Mouse (Mus musculus) CH12.LX (cell line): ENCODE results near the gene Asb16. TPM values are rescaled to one million over a fixed set of nuclear protein-coding genes. Genes with fewer than 3 reads are reported as not detected.

Experiments
- DNase-seq: peaks from one replicate; pipeline ENCODE4 v3.0.0-alpha.2; 2013; ENCODE audit errors: extremely low read depth
- H3K27ac ChIP-seq: 2 replicates; pipeline ENCODE4 v1.5.1; 2012; ENCODE audit warnings: low read depth, mild to moderate bottlenecking, control low read depth, moderate library complexity; ENCODE audit not compliant: insufficient read depth
- H3K27me3 ChIP-seq: replicated peaks from 2 replicates; pipeline ENCODE3; 2012; ENCODE audit warnings: inconsistent platforms
- H3K36me3 ChIP-seq, 2 experiments: replicated peaks in 1 of 2; 2 replicates each; pipeline versions ENCODE3 to v1.6.1; 2012; ENCODE audit warnings: inconsistent platforms in 1 of 2, low read length in 1 of 2, mild to moderate bottlenecking in 1 of 2, mixed read lengths in 1 of 2, moderate library complexity in 1 of 2; ENCODE audit not compliant: control insufficient read depth in 1 of 2, insufficient read depth in 1 of 2
- H3K4me1 ChIP-seq, 2 experiments: 2 replicates each; pipeline ENCODE4 v1.6.1; 2012; ENCODE audit warnings: inconsistent platforms in 1 of 2, moderate library complexity in 1 of 2; ENCODE audit not compliant: insufficient read depth in 2 of 2, control insufficient read depth in 1 of 2
- H3K4me2 ChIP-seq: 2 replicates; pipeline ENCODE4 v1.6.1; 2012; ENCODE audit warnings: low read depth, mild to moderate bottlenecking, control low read depth; ENCODE audit not compliant: poor library complexity, insufficient read depth, severe bottlenecking
- H3K4me3 ChIP-seq, 3 experiments: fragments of 150-350 bp in 1 of 3; sonication (generic) in 1 of 3; replicated peaks in 1 of 3; 2 replicates each; pipeline versions ENCODE3 to v1.5.1; 2011 to 2012; ENCODE audit warnings: low read depth in 2 of 3, low read length in 2 of 3, mild to moderate bottlenecking in 2 of 3, moderate library complexity in 2 of 3, control low read depth in 1 of 3, improper control_type of control experiment in 1 of 3, inconsistent platforms in 1 of 3, mixed read lengths in 1 of 3; ENCODE audit not compliant: poor library complexity in 1 of 3
- H3K79me2 ChIP-seq: replicated peaks from 2 replicates; pipeline ENCODE4 v1.6.1; 2012; ENCODE audit warnings: mild to moderate bottlenecking, moderate library complexity; ENCODE audit not compliant: control insufficient read depth, poor library complexity, insufficient read depth, severe bottlenecking; ENCODE audit errors: extremely low read depth
- H3K9ac ChIP-seq: 2 replicates; pipeline ENCODE4 v1.6.1; 2012; ENCODE audit warnings: low read depth, mild to moderate bottlenecking, control low read depth, moderate library complexity; ENCODE audit not compliant: insufficient read depth
- H3K9me3 ChIP-seq: replicated peaks from 2 replicates; pipeline ENCODE3; 2012; ENCODE audit warnings: low read length, inconsistent platforms, mixed read lengths
- BHLHE40 ChIP-seq: IDR thresholded peaks from 2 replicates; pipeline ENCODE4 v1.6.1; 2011; ENCODE audit warnings: mild to moderate bottlenecking, low read depth, low read length, improper control_type of control experiment
- CHD1 ChIP-seq: IDR thresholded peaks from 2 replicates; pipeline ENCODE4 v1.6.1; 2012; ENCODE audit warnings: low read depth, low read length, improper control_type of control experiment, inconsistent platforms
- CHD2 ChIP-seq: IDR thresholded peaks from 2 replicates; pipeline ENCODE4 v1.6.1; 2011; ENCODE audit warnings: low read length, improper control_type of control experiment
- CTCF ChIP-seq, 2 experiments: IDR thresholded peaks in 1 of 2; conservative IDR thresholded peaks in 1 of 2; 2 replicates each; pipeline ENCODE4 v1.5.1; 2011 to 2012; ENCODE audit warnings: low read depth in 2 of 2, low read length in 2 of 2, improper control_type of control experiment in 1 of 2, inconsistent platforms in 1 of 2, mild to moderate bottlenecking in 1 of 2, moderate library complexity in 1 of 2
- E2F4 ChIP-seq: IDR thresholded peaks from 2 replicates; pipeline ENCODE4 v1.6.1; 2011; ENCODE audit warnings: low read depth, low read length, improper control_type of control experiment; ENCODE audit not compliant: insufficient replicate concordance
- ELF1 ChIP-seq: IDR thresholded peaks from 2 replicates; pipeline ENCODE4 v1.6.1; 2014; ENCODE audit warnings: low read depth, mild to moderate bottlenecking, inconsistent platforms, low read length, improper control_type of control experiment
- ETS1 ChIP-seq: conservative IDR thresholded peaks from 2 replicates; pipeline ENCODE4 v1.6.1; 2012; ENCODE audit warnings: low read depth, mild to moderate bottlenecking, inconsistent platforms, low read length, improper control_type of control experiment, moderate library complexity
- GABPA ChIP-seq: IDR thresholded peaks from 2 replicates; pipeline ENCODE4 v1.6.1; 2012; ENCODE audit warnings: low read depth, low read length, improper control_type of control experiment, inconsistent platforms; ENCODE audit not compliant: insufficient replicate concordance
- HCFC1 ChIP-seq: IDR thresholded peaks from 2 replicates; pipeline ENCODE4 v1.6.1; 2012; ENCODE audit warnings: low read depth, mild to moderate bottlenecking, inconsistent platforms, low read length, improper control_type of control experiment
- IRF4 ChIP-seq: IDR thresholded peaks from 2 replicates; pipeline ENCODE4 v1.6.1; 2014; ENCODE audit warnings: low read depth, mild to moderate bottlenecking, inconsistent platforms, low read length, improper control_type of control experiment
- JUN ChIP-seq: IDR thresholded peaks from 2 replicates; pipeline ENCODE4 v1.6.1; 2011; ENCODE audit warnings: low read depth, mild to moderate bottlenecking, low read length, improper control_type of control experiment, moderate library complexity; ENCODE audit not compliant: insufficient read depth
- JUND ChIP-seq: conservative IDR thresholded peaks from 2 replicates; pipeline ENCODE4 v1.6.1; 2011; ENCODE audit warnings: low read depth, low read length, improper control_type of control experiment
- KAT2A ChIP-seq: IDR thresholded peaks from 2 replicates; pipeline ENCODE4 v1.6.1; 2012; ENCODE audit warnings: low read length, improper control_type of control experiment, inconsistent platforms; ENCODE audit not compliant: insufficient replicate concordance
- MAFK ChIP-seq: IDR thresholded peaks from 2 replicates; pipeline ENCODE4 v1.6.1; 2011; ENCODE audit warnings: low read length, improper control_type of control experiment; ENCODE audit not compliant: insufficient replicate concordance
- MAX ChIP-seq: IDR thresholded peaks from 2 replicates; pipeline ENCODE4 v1.6.1; 2011; ENCODE audit warnings: low read length, improper control_type of control experiment
- MAZ ChIP-seq: IDR thresholded peaks from 2 replicates; pipeline ENCODE4 v1.6.1; 2012; ENCODE audit warnings: low read depth, mild to moderate bottlenecking, inconsistent platforms, low read length, improper control_type of control experiment, moderate library complexity
- MEF2A ChIP-seq: IDR thresholded peaks from 2 replicates; pipeline ENCODE4 v1.6.1; 2014; ENCODE audit warnings: low read depth, mild to moderate bottlenecking, inconsistent platforms, low read length, improper control_type of control experiment, borderline replicate concordance
- MXI1 ChIP-seq: IDR thresholded peaks from 2 replicates; pipeline ENCODE4 v1.6.1; 2011; ENCODE audit warnings: mild to moderate bottlenecking, low read depth, low read length, improper control_type of control experiment
- MYC ChIP-seq: IDR thresholded peaks from 2 replicates; pipeline ENCODE4 v1.6.1; 2011; ENCODE audit warnings: low read depth, mild to moderate bottlenecking, improper control_type of control experiment, low read length
- NELFE ChIP-seq: IDR thresholded peaks from 2 replicates; pipeline ENCODE4 v1.6.1; 2011; ENCODE audit warnings: low read depth, low read length, improper control_type of control experiment
- PAX5 ChIP-seq: IDR thresholded peaks from 2 replicates; pipeline ENCODE4 v1.6.1; 2012; ENCODE audit warnings: low read length, inconsistent platforms, mixed read lengths
- POLR2A ChIP-seq: IDR thresholded peaks from 2 replicates; pipeline ENCODE4 v1.6.1; 2011; ENCODE audit warnings: low read depth, mild to moderate bottlenecking, improper control_type of control experiment, low read length
- POLR2AphosphoS2 ChIP-seq: IDR thresholded peaks from 2 replicates; pipeline ENCODE4 v1.6.1; 2011; ENCODE audit warnings: low read depth, low read length, improper control_type of control experiment
- RCOR1 ChIP-seq: conservative IDR thresholded peaks from 2 replicates; pipeline ENCODE4 v1.6.1; 2012; ENCODE audit warnings: low read depth, mild to moderate bottlenecking, inconsistent platforms, low read length, improper control_type of control experiment
- SIN3A ChIP-seq: IDR thresholded peaks from 2 replicates; pipeline ENCODE4 v1.6.1; 2012; ENCODE audit warnings: low read length, improper control_type of control experiment, inconsistent platforms
- SMC3 ChIP-seq: IDR thresholded peaks from 2 replicates; pipeline ENCODE4 v1.6.1; 2011; ENCODE audit warnings: low read depth, low read length, improper control_type of control experiment
- TBP ChIP-seq: conservative IDR thresholded peaks from 2 replicates; pipeline ENCODE4 v1.6.1; 2011; ENCODE audit warnings: low read depth, low read length, improper control_type of control experiment
- TCF12 ChIP-seq: IDR thresholded peaks from 2 replicates; pipeline ENCODE4 v1.6.1; 2014; ENCODE audit warnings: low read depth, mild to moderate bottlenecking, inconsistent platforms, low read length, improper control_type of control experiment
- UBTF ChIP-seq: IDR thresholded peaks from 2 replicates; pipeline ENCODE4 v1.6.1; 2012; ENCODE audit warnings: low read depth, mild to moderate bottlenecking, inconsistent platforms, low read length, improper control_type of control experiment, moderate library complexity
- USF1 ChIP-seq: IDR thresholded peaks from 2 replicates; pipeline ENCODE4 v1.6.1; 2014; ENCODE audit warnings: low read depth, mild to moderate bottlenecking, inconsistent platforms, low read length, improper control_type of control experiment
- USF2 ChIP-seq: conservative IDR thresholded peaks from 2 replicates; pipeline ENCODE4 v1.6.1; 2011; ENCODE audit warnings: low read depth, low read length, improper control_type of control experiment
- ZC3H11A ChIP-seq: IDR thresholded peaks from 2 replicates; pipeline ENCODE4 v1.6.1; 2012; ENCODE audit warnings: low read depth, mild to moderate bottlenecking, inconsistent platforms, low read length, improper control_type of control experiment
- ZKSCAN1 ChIP-seq: IDR thresholded peaks from 2 replicates; pipeline ENCODE4 v1.6.1; 2012; ENCODE audit warnings: low read depth, inconsistent platforms, low read length, improper control_type of control experiment, borderline replicate concordance
- ZMIZ1 ChIP-seq: IDR thresholded peaks from 2 replicates; pipeline ENCODE4 v1.6.1; 2012; ENCODE audit warnings: low read depth, mild to moderate bottlenecking, inconsistent platforms, low read length, improper control_type of control experiment
- ZNF384 ChIP-seq: IDR thresholded peaks from 2 replicates; pipeline ENCODE4 v1.6.1; 2012; ENCODE audit warnings: low read depth, low read length, improper control_type of control experiment, inconsistent platforms
- dilution Hi-C: fragments of 300-500 bp; cut with MboI; formaldehyde crosslinking; loops from 2 replicates; pipeline ENCODE4 v1.14.3; 2020; ENCODE audit warnings: low sequenced_read_pairs; ENCODE audit not compliant: extremely low pct_unique_long_range_greater_than_20kb, extremely low pct_ligation_motif_present
- in situ Hi-C: fragments of 300-500 bp; cut with MboI; formaldehyde crosslinking; loops from 3 replicates; pipeline ENCODE4 v1.14.3; 2019; ENCODE audit warnings: low sequenced_read_pairs, low pct_ligation_motif_present, low pct_unique_long_range_greater_than_20kb, mixed read lengths
- polyA plus RNA-seq: library from polyadenylated mRNA; unstranded; fragments of >175 nt; gene quantifications from 2 replicates; pipeline ENCODE4 v1.2.1, GENCODE M21; 2012; ENCODE audit warnings: low read depth; ENCODE audit not compliant: insufficient read length
- total RNA-seq, 2 experiments: library from RNA; depleted of rRNA; stranded (reverse); fragments of 300-350 nt in 1 of 2; fragments of >200 nt in 1 of 2; gene quantifications; 2 replicates each; pipeline ENCODE4 v1.2.3; 2012 to 2014

Asb16 gene
- total and polyA plus RNA-seq, 3 experiments: not detected

GRCm38 (mm10) chr11:102297577-102298556, 29.3 kb downstream of the Asb16 start:
- TF ChIP-seq ETS1 (no peak), CHD1 (peak; percentile 72; the same call in 1 of the 2 replicates), PAX5 (no peak), ZC3H11A (no peak), KAT2A (no peak), POLR2A (peak; percentile 34; the same call in 1 of the 2 replicates), BHLHE40 (peak; percentile 7; the same call in 1 of the 2 replicates), MEF2A (no peak), ZKSCAN1 (no peak), ZMIZ1 (no peak; the same call in 1 of the 2 replicates), ZNF384 (peak; percentile 87), CTCF (conservative IDR thresholded peaks at IDR 0.05 in 1 of 2, IDR thresholded peaks at IDR 0.05 in 1 of 2; ENCODE audit: low read depth in 2 of 2, low read length in 2 of 2) (no peak), MYC (no peak; the same call in none of the 2 replicates), ELF1 (peak; percentile 77), USF2 (no peak), USF1 (no peak), IRF4 (no peak), MXI1 (peak; percentile 82), JUND (no peak), MAFK (no peak), UBTF (no peak), TCF12 (peak; percentile 52), SIN3A (peak; percentile 84), POLR2AphosphoS2 (peak; percentile 53; the same call in 1 of the 2 replicates), CHD2 (peak; percentile 11; the same call in 1 of the 2 replicates), HCFC1 (peak; percentile 53), SMC3 (no peak), MAZ (no peak), TBP (peak; percentile 87), JUN (no peak; the same call in 1 of the 2 replicates), GABPA (no peak), RCOR1 (no peak), NELFE (no peak), E2F4 (0 out of 2 replicates have a peak, but pooled peaks have one; percentile 13), MAX (no peak)
- TF ChIP-seq, all 38 proteins: peak for 13
- H3K9me3 ChIP-seq: peaks cover 2% of the 10 kb centered on the region
- peak overlapping the region; percentile 92 for H3K27ac ChIP-seq
- in situ Hi-C loops: no loop called here
- peaks cover 13% of the 10 kb centered on the region for H3K79me2 ChIP-seq
- H3K27me3 ChIP-seq: no peaks in the 10 kb centered on the region
- peak; percentile 73 for DNase-seq
- dilution Hi-C loops: no loop called here
- H3K4me2 ChIP-seq: peak overlapping the region; percentile 97
- peaks cover 10 to 21% of the 10 kb centered on the region in 2 experiments for H3K36me3 ChIP-seq
- H3K4me1 ChIP-seq: peaks cover 6 to 37% of the 10 kb centered on the region in 2 experiments; a peak in 3 of 4 replicates
- H3K4me3 ChIP-seq: peak overlapping the region; percentile 77 to 96 (median 82)
- H3K9ac ChIP-seq: peak overlapping the region; percentile 79
